Mouse (Mus musculus) spleen, adult 2 months (tissue): ENCODE data around the gene Snx4.

Experiments
- CTCF ChIP-seq: fragments of 200-500 bp; IDR thresholded peaks from 2 replicates; pipeline ENCODE4 v1.5.1; 2011; ENCODE audit warnings: mild to moderate bottlenecking, inconsistent platforms; ENCODE audit not compliant: insufficient read depth, insufficient read length, insufficient replicate concordance; ENCODE audit errors: extremely low read depth
- POLR2A ChIP-seq: fragments of 200-500 bp; IDR thresholded peaks from 2 replicates; pipeline ENCODE4 v1.6.1; 2011; ENCODE audit warnings: low read depth, low read length, inconsistent platforms

DNA sequence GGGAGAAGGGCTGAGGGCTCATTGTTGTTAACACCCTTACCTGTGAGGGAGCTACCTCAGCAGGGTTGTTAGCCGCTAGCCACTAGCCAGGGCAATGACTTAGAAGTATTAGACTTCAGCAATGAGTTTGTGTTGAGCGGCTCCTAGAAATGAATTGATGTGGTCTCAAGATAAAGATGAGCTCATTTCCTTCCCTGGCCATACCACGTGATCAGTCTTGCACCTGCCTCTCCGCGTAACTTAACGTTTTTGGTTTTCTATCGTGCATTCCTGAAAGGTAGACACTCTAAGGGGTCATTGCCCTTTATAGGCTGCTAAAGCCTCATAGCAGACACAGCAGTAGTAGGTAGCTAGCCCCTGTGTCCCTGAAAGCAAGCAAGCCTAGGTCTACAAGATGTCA lies 92.4 kb downstream of the Snx4 start:
- TF ChIP-seq POLR2A, result no peak
- no peak for TF ChIP-seq CTCF
